In genomic region chr15:101105496-101105994, GRCm38 (mm10) we compare ENCODE assay signal across 8 mouse cellular contexts. TPM values are rescaled to one million over a fixed set of nuclear protein-coding genes. Genes with fewer than 3 reads are reported as not detected.
DNase-seq lines count a peak whose midpoint lies in the region; ATAC-seq lines count a peak whose summit lies in the region.

No protein-coding gene starts in this region.

- WGBS in intestine, embryonic 14.5 days = 22% methylated on average over 12 of the region's 12 CpGs

- no peak overlapping the region for H3K9ac ChIP-seq in intestine, embryonic 14.5 days (ENCODE audit: low read length)

- H3K9me3 ChIP-seq in intestine, embryonic 14.5 days (ENCODE audit: control insufficient read depth, low read length) = no peaks in the 10 kb centered on the region

- no peak overlapping the region for H3K4me3 ChIP-seq in intestine, embryonic 14.5 days (ENCODE audit: low read depth, low read length)

- peak; percentile 91 to 97 for DNase-seq in adrenal gland, adult (ENCODE audit: inconsistent age in 2 of 2, low spot score in 1 of 2)
- DNase-seq in cerebellum, postnatal 25 days = peak; percentile 82 to 88
- peak; percentile 65 to 74 for DNase-seq in gastrocnemius, adult 8-10 months (ENCODE audit: low spot score in 2 of 2)
- peak; percentile 91 for DNase-seq in intestine, embryonic 14.5 days (ENCODE audit: low spot score)
- peak; percentile 31 to 57 for DNase-seq in left cerebral cortex, postnatal 25 days (ENCODE audit: low spot score in 2 of 2)
- peak; percentile 42 for DNase-seq in skeletal muscle tissue, adult 2 months (ENCODE audit: low read depth, low spot score)
- DNase-seq in yolk sac, embryonic 10.5 days (ENCODE audit: low spot score) = peak; percentile 72

- intact Hi-C loops in left cerebral cortex, postnatal 25 days (cut with DNase I) = no loop called here

- ATAC-seq in intestine, embryonic 14.5 days (replicated peaks; ENCODE audit: low FRiP score, low TSS enrichment, low read depth) = peak; percentile 54
- ATAC-seq in megakaryocyte-erythroid progenitor cell, adult 5-6 weeks (replicated peaks; ENCODE audit: low FRiP score, low TSS enrichment, poor library complexity, severe bottlenecking) = peak; percentile 88

- H3K27ac ChIP-seq in intestine, embryonic 14.5 days (ENCODE audit: low read depth) = no peak overlapping the region

- H3K27me3 ChIP-seq in intestine, embryonic 14.5 days (replicated peaks; ENCODE audit: control insufficient read depth, insufficient read depth, low read length) = no peaks in the 10 kb centered on the region

- peak overlapping the region; percentile 30; the same call in 1 of the 2 replicates for H3K4me2 ChIP-seq in intestine, embryonic 14.5 days (ENCODE audit: low read length)

- no peaks in the 10 kb centered on the region for H3K36me3 ChIP-seq in intestine, embryonic 14.5 days (ENCODE audit: control insufficient read depth, insufficient read depth, low read length)

- H3K4me1 ChIP-seq in intestine, embryonic 14.5 days (replicated peaks; ENCODE audit: control insufficient read depth, insufficient read depth, low read length) = no peaks in the 10 kb centered on the region

RNA-seq across cellular contexts. Expression of gene Ankrd33, which starts 10.0 kb away (rescaled TPM):
- not detected for total RNA-seq in gastrocnemius, adult 8-10 months (2022)
- polyA plus RNA-seq in intestine, embryonic 14.5 days (2014; fragmentation: Nextera tagmentation; extraction: Ambion mirVana) = not detected in 2 replicates
- not detected for total RNA-seq in left cerebral cortex, postnatal 25 days (2021)
- not detected in 2 replicates for total RNA-seq in megakaryocyte-erythroid progenitor cell, adult 5-6 weeks (2014; fragmentation: Nextera tagmentation)
- total RNA-seq in megakaryocyte-erythroid progenitor cell, adult 5-6 weeks (2017) = not detected in 2 replicates

RNA-seq across cellular contexts. Expression of gene Acvrl1, which starts 22.8 kb away (rescaled TPM):
- total RNA-seq in gastrocnemius, adult 8-10 months (2022) = 1 to 10 TPM; 6.6 to 9.5 (median 7.6) TPM
- polyA plus RNA-seq in intestine, embryonic 14.5 days (2014; fragmentation: Nextera tagmentation; extraction: Ambion mirVana) = 16.5 and 16.6 TPM in 2 replicates
- 10 to 100 TPM; 12.3 to 12.5 TPM for total RNA-seq in left cerebral cortex, postnatal 25 days (2021)
- not detected in 2 replicates for total RNA-seq in megakaryocyte-erythroid progenitor cell, adult 5-6 weeks (2014; fragmentation: Nextera tagmentation)
- 3.3 TPM in 1 of 2 replicates, not detected in the other for total RNA-seq in megakaryocyte-erythroid progenitor cell, adult 5-6 weeks (2017)

RNA-seq across cellular contexts. Expression of gene Fignl2, which starts 27.2 kb away (rescaled TPM):
- under 1 TPM; 0.31 to 0.73 (median 0.59) TPM for total RNA-seq in gastrocnemius, adult 8-10 months (2022)
- 0.43 and 0.55 TPM in 2 replicates for polyA plus RNA-seq in intestine, embryonic 14.5 days (2014; fragmentation: Nextera tagmentation; extraction: Ambion mirVana)
- 1 to 10 TPM; 1.5 to 1.8 TPM for total RNA-seq in left cerebral cortex, postnatal 25 days (2021)
- total RNA-seq in megakaryocyte-erythroid progenitor cell, adult 5-6 weeks (2014; fragmentation: Nextera tagmentation) = not detected in 2 replicates
- not detected in 2 replicates for total RNA-seq in megakaryocyte-erythroid progenitor cell, adult 5-6 weeks (2017)

RNA-seq across cellular contexts. Expression of gene Gm47841, which starts 58.3 kb away (rescaled TPM):
- total RNA-seq in gastrocnemius, adult 8-10 months (2022) = not detected
- not detected in 2 replicates for polyA plus RNA-seq in intestine, embryonic 14.5 days (2014; fragmentation: Nextera tagmentation; extraction: Ambion mirVana)
- not detected for total RNA-seq in left cerebral cortex, postnatal 25 days (2021)
- total RNA-seq in megakaryocyte-erythroid progenitor cell, adult 5-6 weeks (2014; fragmentation: Nextera tagmentation) = not detected in 2 replicates
- not detected in 2 replicates for total RNA-seq in megakaryocyte-erythroid progenitor cell, adult 5-6 weeks (2017)

Comparison
In these comparisons a context has a peak if more than half of its experiments do, and no peak if none do; other contexts are left out.
1. DNase-seq: peak in every context shown above with its lines; median percentile 94 in adrenal gland, adult; 91 in intestine, embryonic 14.5 days; 85 in cerebellum, postnatal 25 days; 72 in yolk sac, embryonic 10.5 days; 70 in gastrocnemius, adult 8-10 months; 44 in left cerebral cortex, postnatal 25 days; 42 in skeletal muscle tissue, adult 2 months.